Mouse (Mus musculus) retina, postnatal 1 day (tissue): ENCODE measurements around the gene Nrarp.
A peak's percentile ranks its signal among the peaks of the same experiment; 100 is the strongest.

Experiments used
- DNase-seq: peaks from one replicate; pipeline ENCODE4 v3.0.0-alpha.2; 2012

Nrarp gene

DNA sequence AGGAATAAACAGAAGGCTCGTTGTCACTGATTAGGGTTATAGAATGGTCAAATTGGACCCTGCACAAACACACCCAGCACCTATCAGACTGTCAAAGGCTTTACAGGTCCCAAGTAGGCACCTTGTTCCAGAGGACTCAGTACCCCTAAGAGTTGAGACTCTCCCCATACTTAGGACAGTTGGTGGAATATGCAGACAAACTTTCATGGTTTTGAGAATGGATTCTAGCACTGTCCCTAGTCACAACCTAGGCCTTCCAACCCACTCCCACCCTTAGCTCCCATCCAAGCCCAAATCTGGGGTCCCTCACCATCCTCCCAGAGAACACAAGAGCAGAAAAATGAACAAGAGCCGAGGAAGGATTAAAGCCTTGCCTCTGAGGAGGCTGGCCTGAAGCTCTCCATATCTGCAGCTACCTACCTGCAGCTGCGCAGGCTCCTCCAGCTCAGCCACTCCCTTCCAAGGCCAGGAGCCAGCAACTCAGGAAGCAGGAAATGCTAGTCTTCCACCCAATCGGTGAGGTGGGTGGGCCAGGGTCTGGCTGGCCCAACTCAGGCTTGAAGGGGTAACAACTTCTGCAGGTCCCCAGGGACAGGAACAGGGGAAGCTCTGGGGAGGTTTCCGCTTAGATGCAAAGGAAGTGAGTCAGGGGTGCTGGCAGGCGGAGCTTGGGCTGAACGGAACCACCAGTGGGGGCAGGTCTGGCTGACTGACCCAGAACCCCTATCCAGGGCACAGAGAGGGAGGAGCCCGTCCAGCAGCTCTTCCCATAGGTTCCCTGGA is 15.8 kb downstream of the Nrarp start, which contains the start of gene Tor4a:
Tor4a (minus strand) TSS at position 715 of the 783 bp plus-strand sequence.
- peak; percentile 22 for DNase-seq

DNA sequence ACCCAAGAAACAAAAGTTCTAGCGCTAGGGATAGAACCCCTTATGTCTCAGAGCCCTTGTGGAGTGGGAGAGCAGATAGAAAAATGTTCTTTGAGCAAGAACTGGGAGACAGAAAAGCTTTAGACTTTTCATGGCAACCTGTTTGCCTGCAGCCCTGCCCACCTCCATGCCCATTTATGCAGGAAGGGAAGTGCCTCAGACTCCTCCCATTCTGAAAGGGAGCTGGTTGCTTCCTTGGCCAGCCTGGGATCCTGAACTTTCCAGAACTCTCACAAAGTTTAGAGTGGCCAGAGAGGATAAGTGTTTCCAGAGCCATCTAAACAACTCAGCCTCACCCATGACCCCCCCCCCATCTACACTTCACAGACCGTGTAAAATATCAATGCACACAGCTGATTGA is 16.6 kb downstream of the Nrarp start:
- DNase-seq: no peak

DNA sequence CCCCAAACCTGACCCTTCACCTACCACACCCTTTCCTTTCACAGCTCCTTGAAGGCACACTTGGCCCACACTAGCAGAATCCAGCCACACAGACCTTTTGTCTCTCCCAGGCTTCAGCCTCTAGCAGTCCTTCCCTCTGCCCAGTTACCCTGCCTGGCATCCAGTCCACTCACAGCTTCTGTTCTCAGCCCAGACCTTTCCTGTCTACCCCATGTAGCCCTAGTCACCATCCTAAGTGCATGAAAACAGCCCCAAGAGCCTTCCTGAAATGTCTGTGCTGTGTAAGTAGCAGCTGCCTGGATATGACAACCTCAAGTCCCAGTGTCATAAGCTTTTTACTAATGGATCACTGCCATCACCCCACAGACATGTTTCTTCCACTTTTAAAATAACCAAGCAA is 17.4 kb downstream of the Nrarp start:
- no peak for DNase-seq

DNA sequence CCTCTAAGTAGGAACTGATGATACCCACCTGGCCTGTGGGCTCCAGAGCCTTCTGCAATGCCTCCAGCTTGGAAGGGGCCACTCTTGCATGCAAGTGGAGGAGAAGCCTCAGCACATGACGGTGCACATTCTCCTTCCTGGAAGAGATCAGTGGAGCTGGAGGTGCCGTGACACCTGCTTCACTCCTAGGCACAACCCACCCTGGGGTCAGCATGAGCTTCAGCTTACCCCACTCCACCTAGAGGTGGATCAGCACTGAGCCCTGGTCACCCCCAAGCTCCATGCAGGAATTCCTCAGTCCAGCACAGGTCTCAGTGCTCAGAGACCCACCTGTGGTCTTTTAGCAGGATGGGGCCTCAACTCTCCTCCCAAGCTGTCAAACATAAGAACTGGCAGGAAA is 20.1 kb downstream of the Nrarp start:
- no peak for DNase-seq

DNA sequence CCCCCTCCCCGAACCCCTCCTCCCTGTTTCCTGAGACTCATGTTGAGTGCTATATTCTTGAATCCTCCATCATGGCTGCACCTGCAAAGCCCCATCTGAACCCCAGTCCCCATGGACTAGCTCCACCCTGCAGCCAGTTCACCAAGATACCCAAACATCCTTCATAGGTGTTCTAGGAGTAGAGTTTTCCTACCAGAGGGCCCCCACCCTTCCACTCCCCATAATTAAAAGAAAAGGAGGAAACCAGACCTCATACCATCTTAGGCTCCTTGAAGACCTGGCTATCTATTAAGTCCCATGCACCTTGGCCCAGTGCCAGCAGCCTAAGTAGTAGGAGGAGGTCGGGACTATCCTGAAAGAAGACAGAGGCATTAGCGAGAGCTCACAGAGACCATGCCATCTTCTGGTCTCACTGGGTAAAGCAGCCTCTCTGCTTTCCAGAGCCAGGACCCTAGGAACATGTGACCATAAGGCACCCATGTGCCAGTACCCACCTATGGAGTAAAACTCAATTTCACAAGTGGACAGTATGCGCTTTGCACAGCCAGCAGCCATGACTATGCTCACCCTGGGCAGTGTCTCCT is 23.2 kb downstream of the Nrarp start:
- peak; percentile 46 for DNase-seq

DNA sequence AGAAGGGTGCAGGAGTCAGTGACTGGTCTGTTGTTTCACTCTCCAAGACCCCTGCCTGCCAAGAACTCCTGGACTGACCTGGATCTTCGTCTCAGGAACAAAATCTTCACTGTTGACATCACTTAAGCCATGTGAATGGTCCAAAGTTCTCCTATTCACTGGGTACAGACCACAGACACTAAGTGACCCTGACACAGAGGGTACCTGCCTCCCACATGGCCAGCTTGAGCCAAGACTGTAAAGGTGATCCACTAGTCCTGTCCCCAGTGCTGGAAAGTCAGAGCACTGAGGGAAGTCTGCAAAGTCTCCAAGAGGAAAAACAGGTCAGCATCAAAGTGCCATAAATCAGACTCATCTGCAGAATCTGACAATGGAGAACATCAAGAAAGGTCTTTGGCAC is 27.0 kb downstream of the Nrarp start:
- DNase-seq: no peak

DNA sequence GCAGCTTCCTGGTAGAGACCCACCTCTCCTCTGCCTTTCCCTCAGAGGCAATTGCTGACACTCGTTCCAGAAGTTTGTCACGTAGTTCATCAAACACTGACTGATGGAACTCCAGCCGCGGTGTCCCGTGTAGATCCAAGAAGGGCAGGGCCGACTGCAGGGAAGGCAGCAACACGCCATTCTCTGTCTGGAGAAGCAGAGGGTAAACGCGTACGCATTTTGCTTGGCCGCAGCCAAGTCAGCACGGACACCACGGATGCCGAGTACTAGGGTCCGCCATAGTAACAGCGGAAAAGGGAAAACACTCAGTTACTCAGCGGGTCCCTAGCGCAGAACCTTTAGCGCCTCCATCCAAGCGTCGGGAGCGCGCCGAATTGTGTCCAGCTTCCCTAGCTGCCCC is 30.1 kb downstream of the Nrarp start:
- DNase-seq: no peak

DNA sequence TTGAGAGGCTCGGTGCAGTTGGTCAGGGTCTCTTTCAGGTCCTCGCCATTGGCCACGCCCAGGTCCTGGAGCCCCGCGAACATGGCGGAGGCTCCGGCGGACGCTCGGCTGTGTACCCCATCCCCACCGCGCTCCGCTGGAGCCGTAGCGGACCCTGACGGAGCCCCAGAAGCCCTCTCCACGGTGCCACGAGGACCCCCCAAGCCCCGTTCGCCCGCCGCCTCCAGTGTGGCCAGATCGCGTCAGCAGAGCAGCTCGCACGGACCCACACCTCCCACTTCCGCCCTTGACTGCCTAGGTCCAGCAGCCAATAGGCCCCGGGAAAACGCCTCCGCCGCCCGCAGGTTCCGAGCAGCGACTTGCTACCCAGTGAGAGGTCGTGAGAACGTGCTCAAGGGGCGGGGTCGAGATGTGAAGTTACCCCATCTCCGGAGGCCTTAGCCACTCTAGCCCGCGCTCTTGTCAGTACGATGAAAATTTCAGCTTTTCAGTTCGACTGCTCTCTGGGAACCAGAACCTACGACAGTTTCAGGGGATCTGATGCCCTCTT is 30.6 kb downstream of the Nrarp start, which contains the start of gene Nelfb:
Nelfb (minus strand) TSS at position 369 of the 550 bp plus-strand sequence.
- peak; percentile 94 for DNase-seq

DNA sequence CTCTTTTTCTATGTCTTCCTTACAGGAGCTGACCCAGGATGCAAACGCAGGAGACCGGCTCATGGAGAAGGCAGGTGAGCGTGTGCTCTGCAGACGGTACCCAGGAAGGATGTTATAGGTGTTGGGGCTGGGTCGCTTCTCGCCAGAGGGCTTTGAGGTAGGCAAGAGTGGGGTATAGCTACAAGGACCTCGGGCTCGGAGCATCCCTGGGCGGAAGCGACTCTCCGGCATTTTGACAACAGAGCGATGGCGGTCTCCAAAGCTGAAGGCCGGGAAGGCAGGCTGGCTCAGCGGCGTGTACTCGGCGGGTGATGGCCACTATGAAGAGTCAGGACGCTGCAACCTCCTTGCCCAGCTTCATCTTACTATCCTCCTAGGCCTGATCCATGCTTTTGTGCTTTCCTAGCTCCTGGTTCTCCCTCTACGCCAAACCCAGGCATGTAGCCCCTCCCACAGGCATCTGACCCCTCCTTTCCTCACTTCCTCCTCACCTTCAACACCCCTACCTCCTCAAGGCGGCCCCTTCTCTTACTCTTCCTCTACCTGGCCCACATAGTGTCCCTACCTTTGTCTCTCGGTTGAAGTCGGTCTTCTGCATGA is 32.8 kb downstream of the Nrarp start:
- DNase-seq: no peak

DNA sequence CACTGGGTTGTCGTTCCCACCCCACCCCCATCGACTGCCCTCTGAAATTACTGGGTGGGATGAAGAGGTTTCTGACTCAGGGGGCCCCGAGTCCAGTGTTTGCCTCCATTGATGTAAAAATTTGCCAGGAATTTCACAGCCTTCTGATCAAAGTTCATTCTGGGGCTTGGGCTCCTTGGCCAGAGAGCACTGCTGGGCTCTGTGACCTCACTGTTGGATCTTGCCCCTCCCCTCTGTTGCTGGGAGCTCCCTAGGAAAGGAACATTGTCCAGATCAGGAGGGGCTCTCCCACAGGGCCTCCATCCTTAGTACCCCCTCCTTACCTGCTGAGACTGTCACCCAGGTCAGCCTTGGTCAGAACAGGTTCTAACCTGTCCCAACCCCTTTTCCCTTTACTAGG is 33.9 kb downstream of the Nrarp start, which contains the start of gene Stpg3:
Stpg3 (minus strand) TSS at position 194 of the 400 bp plus-strand sequence.
- no peak for DNase-seq

DNA sequence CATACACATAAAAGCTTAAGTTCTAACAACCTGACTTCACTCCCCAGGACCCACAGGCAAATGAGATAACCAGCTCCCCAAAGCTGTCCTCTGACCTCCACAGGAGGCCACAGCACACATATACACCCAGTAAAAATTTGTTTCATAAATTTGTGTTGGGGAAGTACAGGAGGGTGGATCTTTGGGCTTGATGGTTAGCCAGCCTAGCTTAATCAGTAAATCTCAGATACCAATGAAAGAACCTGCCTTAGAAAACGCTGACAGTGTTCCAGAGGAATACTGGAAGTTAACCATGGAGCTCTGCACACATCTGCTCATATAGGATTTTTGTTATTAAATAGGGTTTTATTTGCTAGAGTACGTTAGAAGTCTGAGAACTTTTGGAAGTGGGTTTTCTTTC is 37.1 kb downstream of the Nrarp start:
- no peak for DNase-seq

DNA sequence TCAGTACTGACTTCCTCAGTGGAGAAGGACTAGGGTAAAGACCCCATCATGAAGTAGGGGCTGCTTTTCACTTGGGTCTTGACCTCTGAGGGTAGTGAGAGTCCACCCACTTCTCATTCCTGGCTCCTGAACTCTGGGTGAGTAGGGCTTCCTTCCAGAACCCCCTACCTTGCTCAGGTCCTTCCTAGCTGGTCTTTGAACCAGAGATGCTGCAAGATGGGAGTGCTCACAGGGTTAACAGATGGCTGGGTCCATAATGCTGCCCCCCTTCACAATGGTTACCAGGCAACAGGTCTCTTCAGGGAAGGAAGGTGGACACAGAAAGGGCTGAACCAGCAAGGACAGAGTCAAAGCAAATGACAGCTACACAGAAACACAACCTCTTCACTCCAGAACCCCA is 37.9 kb downstream of the Nrarp start, which contains the start of gene Fam166a:
Fam166a (plus strand) TSS at position 301 of the 400 bp plus-strand sequence.
- DNase-seq: peak; percentile 23

DNA sequence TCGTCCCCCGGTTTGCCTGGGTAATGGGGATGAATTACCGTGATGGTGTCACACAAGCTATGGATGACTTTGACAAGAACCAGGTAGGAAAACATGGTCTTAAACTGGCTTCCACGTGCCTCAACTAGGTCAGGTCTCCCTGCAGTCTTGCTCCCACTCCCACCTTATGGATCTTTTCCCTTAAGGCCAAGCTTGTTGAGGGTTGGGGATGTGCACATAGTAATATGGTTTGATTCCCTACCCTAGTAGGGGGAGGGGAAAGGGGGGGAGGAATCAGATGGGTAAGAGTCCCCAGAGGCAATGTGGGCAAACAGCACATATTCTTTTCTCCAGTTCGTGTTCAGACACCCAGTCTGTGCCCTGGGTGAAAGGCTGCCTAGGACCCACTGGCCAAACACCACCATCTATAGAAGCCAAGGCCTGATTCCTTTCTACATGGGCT is 40.8 kb downstream of the Nrarp start:
- DNase-seq: no peak

DNA sequence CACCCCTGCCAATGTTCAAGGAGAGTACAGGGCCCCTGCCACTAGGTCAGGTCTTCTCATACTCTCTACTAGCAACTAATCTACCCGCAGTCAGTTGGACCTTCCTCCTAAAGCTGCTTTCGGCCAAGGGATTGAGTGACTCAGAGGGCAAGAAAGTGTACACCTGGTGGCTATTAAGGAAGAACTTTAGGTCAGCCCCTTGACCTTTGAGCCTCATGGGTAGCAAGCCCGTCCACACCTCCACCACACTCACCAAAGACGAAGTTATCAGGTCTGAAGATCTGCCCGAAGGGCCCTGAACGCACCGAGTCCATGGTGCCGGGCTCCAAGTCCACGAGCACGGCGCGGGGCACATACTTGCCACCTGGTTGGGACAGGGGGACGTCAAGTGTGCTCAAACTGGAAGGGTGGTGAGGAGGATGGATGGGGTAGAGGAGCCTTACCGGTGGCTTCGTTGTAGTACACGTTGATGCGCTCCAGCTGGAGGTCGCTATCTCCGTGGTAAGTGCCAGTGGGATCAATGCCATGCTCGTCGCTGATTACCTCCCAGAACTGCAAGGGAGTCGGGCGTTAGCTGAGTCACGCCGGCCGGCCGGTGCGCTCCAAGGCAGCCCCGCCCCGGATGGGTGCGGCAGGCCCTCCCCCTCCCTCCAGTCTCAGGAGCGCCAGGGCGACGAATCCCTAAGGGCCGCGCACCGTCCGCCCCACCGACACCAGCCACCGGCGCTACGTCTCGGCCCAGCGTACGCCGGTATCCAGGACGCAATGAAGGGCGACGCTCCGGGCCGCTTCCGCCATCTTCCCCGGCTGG is 43.3 kb downstream of the Nrarp start:
- no peak for DNase-seq

DNA sequence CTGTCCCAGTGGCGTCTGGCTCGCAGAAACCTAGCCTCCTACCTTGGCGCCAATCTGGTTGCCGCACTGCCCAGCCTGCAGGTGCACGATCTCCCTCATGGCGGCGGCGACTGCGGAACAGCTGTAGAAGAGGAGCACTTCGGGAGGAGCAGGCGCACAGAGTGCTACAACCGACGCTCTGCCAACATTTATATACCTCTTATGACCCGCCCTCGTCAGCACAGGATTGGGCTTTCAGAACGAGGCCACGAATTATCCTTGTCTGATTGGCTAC is 43.9 kb downstream of the Nrarp start, which contains the start of gene Tubb4b:
Tubb4b (minus strand) TSS at position 211 of the 274 bp plus-strand sequence.
- no peak for DNase-seq

DNA sequence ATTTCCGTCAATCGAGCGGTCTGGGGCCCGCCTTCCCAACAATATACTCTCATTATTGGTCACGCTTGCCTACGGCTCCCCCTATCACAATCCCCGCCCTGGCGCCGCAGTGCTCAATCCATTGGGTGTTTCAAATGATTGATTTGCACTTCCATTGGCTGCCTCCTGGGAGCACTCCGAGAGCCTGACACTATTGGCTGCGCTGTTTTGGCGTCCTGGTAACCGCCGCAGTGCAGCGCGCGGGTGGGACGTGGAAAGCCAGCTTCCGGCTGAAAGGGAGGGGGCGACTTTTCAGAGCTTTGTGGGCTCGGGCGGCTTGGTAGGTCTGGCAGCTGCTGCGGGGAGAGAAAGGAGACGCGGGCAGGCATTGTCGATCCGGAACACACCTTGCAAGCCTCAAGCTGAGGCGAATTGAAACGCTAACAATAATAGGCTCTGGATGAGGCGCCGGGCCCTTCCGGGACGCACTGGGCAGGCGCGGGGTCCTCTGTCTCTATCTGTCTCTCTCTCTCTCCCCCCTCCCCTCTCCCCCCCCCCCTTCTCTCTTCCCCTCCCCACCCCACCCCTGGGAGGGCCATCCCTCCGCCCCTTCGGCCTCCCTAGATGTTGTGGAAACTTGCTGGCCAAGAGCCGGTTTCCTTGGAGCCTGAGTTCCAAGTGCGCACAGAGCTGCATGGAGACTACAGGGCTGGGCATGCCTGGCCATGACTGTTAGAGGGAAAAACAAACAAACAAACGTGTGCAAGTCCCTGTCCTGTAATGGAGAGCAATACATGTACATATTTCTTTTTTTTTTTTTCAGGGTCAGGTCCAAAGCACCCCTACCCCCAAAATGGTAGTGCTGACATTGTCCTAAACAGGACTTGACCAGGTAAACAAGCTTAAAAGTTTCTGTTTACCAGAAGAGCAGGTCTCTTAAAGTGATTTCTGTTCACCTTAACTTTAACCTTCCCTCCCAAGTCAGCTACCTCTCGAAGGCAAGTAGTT is 44.5 kb downstream of the Nrarp start:
- peak; percentile 100 for DNase-seq

DNA sequence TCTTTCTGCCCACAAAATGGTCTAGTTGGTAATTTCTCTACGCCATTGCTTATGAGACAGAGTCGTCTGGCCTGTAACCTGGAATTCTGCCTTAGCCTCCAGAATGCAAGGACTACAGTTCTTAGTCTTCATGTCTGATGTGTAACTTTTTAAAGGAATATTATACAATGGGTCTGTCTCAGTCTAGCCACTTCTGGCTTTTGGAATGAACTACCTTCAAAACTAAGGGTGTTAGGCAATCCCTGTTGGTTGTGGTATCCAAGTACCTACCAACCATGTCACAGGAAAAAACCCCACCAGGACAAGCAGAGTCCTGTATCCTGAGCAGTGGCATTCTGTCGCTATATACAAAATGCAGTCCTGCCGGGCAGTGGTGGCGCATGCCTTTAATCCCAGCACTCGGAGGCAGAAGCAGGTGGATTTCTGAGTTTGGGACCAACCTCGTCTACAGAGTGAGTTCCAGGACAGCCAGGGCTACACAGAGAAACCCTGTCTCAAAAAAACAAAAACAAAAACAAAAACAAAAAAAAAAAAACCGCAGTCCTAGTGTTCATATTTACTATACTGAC is 45.3 kb downstream of the Nrarp start:
- DNase-seq: no peak

DNA sequence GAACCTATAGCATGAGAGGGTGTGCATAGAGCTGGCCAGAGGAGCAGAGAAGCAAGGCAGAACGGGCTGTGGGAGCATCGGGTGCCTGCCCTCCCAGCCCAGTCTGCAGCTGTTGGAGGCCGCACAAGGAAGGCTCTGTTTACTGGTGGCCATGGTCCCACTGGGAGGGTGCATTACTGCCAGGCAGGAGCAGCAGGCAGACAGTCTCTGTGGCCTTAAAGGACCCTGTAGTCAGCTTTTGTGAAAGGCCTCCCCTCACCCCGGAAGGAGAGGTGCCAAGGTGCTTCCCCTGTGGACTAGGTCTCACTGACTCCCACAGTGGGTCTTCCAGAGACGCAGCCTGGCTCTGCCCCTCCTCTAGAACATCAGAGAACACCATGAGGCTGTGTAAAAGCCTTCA is 46.3 kb downstream of the Nrarp start:
- no peak for DNase-seq

DNA sequence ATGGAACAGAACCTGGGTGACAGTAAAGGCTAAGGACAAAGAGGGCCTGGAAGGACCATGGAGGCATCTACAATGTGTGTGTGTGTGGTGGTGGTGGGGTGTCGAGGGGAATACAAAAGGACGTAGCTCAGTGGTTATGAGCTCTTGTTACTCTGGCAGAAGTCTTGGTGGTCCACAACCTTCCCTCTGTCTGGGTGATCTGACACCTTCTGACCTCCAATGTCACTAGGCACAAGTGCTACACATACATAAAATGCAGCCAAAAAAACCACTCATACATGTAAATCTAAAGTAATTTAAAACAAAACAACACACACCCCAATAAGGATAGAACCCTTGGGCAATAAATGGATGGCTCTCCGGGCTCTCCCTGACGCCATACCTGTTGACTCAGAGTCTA is 46.8 kb downstream of the Nrarp start:
- DNase-seq: no peak

DNA sequence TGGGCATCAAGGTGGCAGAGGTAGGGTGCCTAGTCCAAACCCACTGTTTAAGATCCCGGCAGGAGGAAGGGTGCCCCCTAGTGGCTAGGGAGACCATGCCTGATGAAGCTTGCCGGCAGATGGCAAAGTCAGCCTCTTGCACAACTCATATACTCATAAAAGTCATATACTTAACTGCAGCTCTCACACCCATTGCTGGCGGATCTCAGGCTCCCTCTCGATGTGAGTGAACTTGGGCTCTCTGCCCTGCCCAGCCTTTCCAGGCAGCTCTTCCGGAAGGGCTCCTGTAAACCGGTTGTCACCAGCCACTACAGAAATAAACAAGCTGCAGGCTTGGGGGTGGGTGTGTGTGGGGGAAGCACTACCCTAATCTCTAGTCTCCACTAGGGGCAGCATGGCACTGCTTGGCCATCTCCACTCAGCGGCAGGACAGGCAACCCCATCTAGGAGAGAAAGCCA is 47.9 kb downstream of the Nrarp start:
- DNase-seq: peak; percentile 94

DNA sequence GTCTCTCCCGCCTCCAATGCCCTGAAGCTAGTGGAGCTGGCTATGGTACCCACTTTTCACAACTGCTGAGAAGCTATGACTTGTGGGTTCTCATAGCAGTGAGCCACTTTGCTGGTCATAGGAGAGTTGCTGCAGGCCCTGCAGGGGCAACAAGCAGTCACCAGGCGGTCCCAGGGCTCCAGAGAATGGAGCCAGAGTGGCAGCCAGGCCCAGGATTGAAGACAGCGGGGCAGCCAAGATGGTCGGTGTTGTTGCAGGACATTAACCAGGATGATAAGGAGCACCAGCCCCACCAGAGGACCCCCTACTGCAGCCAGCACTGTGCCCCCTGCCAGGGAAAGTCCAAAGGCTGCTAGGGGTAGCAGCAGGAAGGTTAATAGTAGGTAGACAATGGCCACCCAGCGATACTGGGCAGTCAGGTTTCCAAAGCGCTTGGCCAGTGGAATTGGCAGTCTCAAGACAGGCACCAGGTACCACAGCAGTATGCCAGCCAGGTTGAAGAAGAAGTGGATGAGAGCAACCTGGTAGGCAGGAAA is 48.5 kb downstream of the Nrarp start:
- DNase-seq: no peak
